Mouse (Mus musculus) hindbrain, embryonic 12.5 days (tissue): Measurements from ENCODE around the gene Abhd15. TPM values are rescaled to one million over a fixed set of nuclear protein-coding genes. Genes with fewer than 3 reads are reported as not detected.
A peak's percentile ranks its signal among the peaks of the same experiment; 100 is the strongest.

ENCODE experiments used
- ATAC-seq: fragments of 200-750 bp; cut with Nextera tagmentation; 2 replicates; pipeline ENCODE4 v1.8.0; 2017; ENCODE audit warnings: moderate TSS enrichment; ENCODE audit not compliant: low FRiP score
- H3K27ac ChIP-seq: fragments of 300-500 bp; sonication (generic); 2 replicates; pipeline ENCODE4 v1.5.1; 2016; ENCODE audit warnings: mild to moderate bottlenecking
- H3K27me3 ChIP-seq: fragments of 300-500 bp; sonication (generic); 2 replicates; pipeline ENCODE4 v1.6.1; 2016; ENCODE audit warnings: mild to moderate bottlenecking
- H3K36me3 ChIP-seq: fragments of 300-500 bp; sonication (generic); 2 replicates; pipeline ENCODE4 v1.6.1; 2016; ENCODE audit warnings: mild to moderate bottlenecking
- H3K4me1 ChIP-seq: fragments of 300-500 bp; sonication (generic); 2 replicates; pipeline ENCODE4 v1.6.1; 2016
- H3K4me2 ChIP-seq: fragments of 300-500 bp; sonication (generic); replicated peaks from 2 replicates; pipeline ENCODE4 v1.6.1; 2016; ENCODE audit warnings: mild to moderate bottlenecking
- H3K4me3 ChIP-seq: fragments of 300-500 bp; sonication (generic); 2 replicates; pipeline ENCODE4 v1.5.1; 2016; ENCODE audit warnings: mild to moderate bottlenecking
- H3K9ac ChIP-seq: fragments of 300-500 bp; sonication (generic); 2 replicates; pipeline ENCODE4 v1.6.1; 2016; ENCODE audit warnings: mild to moderate bottlenecking, moderate library complexity
- H3K9me3 ChIP-seq: fragments of 300-500 bp; sonication (generic); replicated peaks from 2 replicates; pipeline ENCODE4 v1.6.1; 2016; ENCODE audit warnings: mild to moderate bottlenecking
- WGBS: fragments of 180-500 bp; shearing (Covaris S2); methylation state at CpG from one replicate; pipeline ENCODE4 v1.1.7; 2016; 5-methylcytosine and 5-hydroxymethylcytosine counted together
- polyA plus RNA-seq: library from polyadenylated mRNA; unstranded; fragments of >200 nt; fragmentation: Nextera tagmentation; extraction: Ambion mirVana; gene quantifications from 2 replicates; pipeline ENCODE4 v1.2.1, GENCODE M21; 2016

Gene Abhd15
- polyA plus RNA-seq, 1 experiment from 2014 or later: 4.2 TPM

DNA sequence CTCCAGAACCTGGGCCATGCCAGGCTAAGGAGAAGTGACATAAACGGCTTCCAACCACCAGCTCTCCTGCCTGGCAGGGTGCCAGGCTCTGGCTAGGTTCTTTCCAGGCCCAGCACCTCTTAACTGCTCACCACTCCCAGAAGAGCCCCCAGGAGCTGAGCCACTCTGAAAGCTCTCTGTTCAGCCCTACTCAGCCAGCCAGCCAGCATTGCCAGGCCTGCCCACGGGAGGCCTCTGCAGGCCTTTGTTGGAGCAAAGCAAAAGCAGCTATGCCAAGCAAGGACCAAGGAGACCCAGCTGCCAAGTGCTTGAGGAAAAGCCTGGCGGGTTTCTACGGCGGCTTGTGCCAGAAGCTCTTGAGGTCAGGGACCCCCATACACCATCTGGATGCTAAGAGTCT lies 28.1 kb upstream of the Abhd15 start:
- H3K4me2 ChIP-seq: peak overlapping the region; percentile 69
- no peaks in the 10 kb centered on the region for H3K27me3 ChIP-seq
- ATAC-seq: no peak
- H3K9me3 ChIP-seq: no peaks in the 10 kb centered on the region
- 64% methylated on average over 5 of the region's 5 CpGs for WGBS
- peak overlapping the region; percentile 47; the same call in 1 of the 2 replicates for H3K9ac ChIP-seq
- H3K4me3 ChIP-seq: peak overlapping the region; percentile 94
- H3K36me3 ChIP-seq: no peaks in the 10 kb centered on the region
- H3K4me1 ChIP-seq: peaks cover 73% of the 10 kb centered on the region
- peak overlapping the region; percentile 66; the same call in 1 of the 2 replicates for H3K27ac ChIP-seq

DNA sequence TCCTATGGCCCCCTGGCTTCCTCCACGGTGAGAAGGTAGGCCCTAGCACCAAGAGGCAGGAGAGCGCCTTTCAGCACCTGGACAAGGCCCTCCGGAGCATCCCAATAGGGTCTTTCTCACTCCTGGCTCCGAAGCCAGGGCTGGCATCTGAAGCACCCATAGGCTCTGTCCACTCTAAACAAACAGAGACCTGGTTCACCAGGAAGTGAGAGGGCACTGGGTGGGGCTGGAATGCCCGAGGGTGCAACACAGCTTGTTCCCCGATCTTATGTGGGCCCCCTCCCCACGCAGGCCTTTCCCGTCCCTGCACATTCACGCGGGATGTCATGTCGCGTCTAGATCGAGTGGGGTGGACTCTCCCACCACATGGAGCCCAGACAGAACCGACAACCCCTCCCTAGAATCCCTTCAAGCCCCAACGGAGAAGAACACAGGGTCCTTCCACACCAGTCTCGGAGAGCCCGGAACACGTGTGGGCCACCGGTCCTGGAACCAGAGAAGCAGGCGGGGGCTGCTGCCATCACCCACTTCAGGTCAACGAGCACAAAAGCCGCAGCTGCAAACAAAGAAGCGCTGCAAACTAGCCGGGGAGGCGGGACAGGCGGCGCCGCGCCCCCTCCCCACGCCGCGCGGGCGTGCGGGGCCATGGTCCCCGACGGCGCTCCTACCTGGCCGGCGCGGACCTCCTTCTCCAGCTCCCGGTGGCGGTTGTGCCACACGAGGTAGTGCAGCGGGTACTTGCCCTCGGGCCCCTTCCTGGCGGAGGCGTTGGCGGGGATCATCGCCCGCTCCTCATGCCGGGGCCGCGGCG lies 25.9 kb upstream of the Abhd15 start:
- H3K27me3 ChIP-seq: no peaks in the 10 kb centered on the region
- peak overlapping the region; percentile 91 for H3K27ac ChIP-seq
- peak overlapping the region; percentile 69 for H3K4me2 ChIP-seq
- no peak for ATAC-seq
- peak overlapping the region; percentile 94 for H3K4me3 ChIP-seq
- H3K36me3 ChIP-seq: no peaks in the 10 kb centered on the region
- 3% methylated on average over 49 of the region's 55 CpGs for WGBS
- H3K9ac ChIP-seq: peak overlapping the region; percentile 92
- H3K9me3 ChIP-seq: no peaks in the 10 kb centered on the region
- peaks cover 70% of the 10 kb centered on the region for H3K4me1 ChIP-seq

DNA sequence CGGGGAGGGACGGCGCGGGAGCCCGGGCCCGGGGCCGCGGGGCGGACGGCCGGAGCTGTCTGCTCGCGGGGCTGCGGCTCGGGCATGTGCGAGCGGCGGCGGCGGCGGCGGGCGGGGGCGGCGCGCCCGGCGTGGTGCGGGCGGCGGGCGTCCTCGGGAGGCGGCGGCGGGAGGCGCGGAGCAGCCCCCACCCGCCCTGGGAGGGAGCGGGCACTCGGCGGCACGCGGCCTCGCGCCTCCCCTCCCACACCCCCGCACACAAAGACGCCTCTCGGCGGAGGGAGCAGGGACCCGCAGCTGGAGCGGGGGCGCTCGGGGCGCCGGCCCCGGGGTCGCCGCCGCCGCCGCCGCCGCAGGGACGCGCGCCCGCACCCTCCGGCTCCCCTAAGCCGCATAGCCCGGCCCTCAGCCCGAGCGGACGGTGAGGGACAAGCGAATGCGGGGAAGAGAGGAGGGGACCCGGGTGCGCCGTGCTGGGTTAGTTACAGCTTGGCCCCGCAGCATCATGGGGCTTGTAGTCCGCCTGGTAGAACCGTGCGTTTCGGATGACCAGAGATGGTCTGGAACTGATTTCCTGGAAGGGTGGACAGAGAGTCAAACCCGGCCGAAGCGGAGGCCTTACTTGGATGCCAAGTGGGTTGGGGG lies 25.2 kb upstream of the Abhd15 start, which contains the start of gene Ankrd13b:
Gene Ankrd13b (minus strand): TSS at position 88 of the 645 bp plus-strand sequence.
- Histone ChIP-seq H3K27ac (peak within 1 kb of the TSS; percentile 91), H3K9me3 (no peaks in the 10 kb centered on the region), H3K36me3 (no peaks in the 10 kb centered on the region), H3K4me2 (peak within 1 kb of the TSS; percentile 69), H3K4me1 (peaks cover 74% of the 10 kb centered on the region), H3K9ac (peak within 1 kb of the TSS; percentile 92), H3K27me3 (no peaks in the 10 kb centered on the region), H3K4me3 (peak within 1 kb of the TSS; percentile 94)
- ATAC-seq: peak; percentile 59
- WGBS: 1% methylated on average over 56 of the region's 87 CpGs

DNA sequence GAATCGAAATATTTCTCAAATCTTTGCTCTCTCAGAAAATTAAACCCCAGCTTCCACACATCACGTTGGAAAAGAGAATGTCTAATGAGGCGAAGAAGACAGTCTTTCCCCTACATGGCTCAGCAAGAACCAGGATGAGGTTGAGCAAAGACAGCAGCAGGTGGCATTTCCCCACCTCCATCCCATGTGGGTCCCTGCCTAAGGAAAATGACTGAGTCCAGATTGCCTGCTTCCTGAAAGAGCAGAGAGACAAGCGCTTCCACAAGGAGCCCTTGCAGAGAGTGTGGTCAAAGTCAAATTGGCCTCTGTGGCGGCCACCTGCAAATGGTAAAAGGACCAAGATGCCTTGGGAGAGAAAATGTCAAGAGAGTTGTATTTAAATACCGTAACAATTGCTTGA lies 24.5 kb upstream of the Abhd15 start:
- Histone ChIP-seq H3K4me1 (peaks cover 75% of the 10 kb centered on the region), H3K9me3 (no peaks in the 10 kb centered on the region), H3K4me3 (peak overlapping the region; percentile 94), H3K36me3 (no peaks in the 10 kb centered on the region), H3K9ac (no peak overlapping the region), H3K4me2 (peak overlapping the region; percentile 69), H3K27me3 (no peaks in the 10 kb centered on the region), H3K27ac (no peak overlapping the region)
- WGBS: 65% methylated on average over 6 of the region's 6 CpGs
- no peak for ATAC-seq

DNA sequence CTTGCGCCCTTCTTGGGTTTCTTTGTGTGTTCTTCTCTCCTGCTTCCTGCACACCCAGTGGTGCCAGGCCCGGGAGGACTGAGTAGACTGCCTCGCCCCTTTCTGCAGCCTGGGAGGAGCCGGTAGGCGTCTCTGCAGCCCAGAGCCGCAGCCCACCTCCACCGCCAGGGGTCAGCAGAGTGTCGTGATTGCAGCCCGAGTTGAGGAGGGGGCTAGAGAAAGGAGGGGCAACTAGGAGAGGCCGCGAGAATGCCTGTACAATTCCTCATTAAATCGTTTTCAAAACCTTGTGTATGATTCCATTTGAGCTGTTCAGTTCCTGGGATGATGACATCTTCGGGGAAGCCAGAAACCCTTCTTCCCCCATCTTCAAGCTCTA lies 23.8 kb upstream of the Abhd15 start:
- ATAC-seq: peak; percentile 71
- Histone ChIP-seq H3K4me2 (peak overlapping the region; percentile 69), H3K9ac (peak overlapping the region; percentile 49), H3K36me3 (no peaks in the 10 kb centered on the region), H3K4me3 (peak overlapping the region; percentile 97), H3K27me3 (no peaks in the 10 kb centered on the region), H3K27ac (peak overlapping the region; percentile 87), H3K4me1 (peaks cover 74% of the 10 kb centered on the region), H3K9me3 (no peaks in the 10 kb centered on the region)
- WGBS: 1% methylated on average over 13 of the region's 13 CpGs

DNA sequence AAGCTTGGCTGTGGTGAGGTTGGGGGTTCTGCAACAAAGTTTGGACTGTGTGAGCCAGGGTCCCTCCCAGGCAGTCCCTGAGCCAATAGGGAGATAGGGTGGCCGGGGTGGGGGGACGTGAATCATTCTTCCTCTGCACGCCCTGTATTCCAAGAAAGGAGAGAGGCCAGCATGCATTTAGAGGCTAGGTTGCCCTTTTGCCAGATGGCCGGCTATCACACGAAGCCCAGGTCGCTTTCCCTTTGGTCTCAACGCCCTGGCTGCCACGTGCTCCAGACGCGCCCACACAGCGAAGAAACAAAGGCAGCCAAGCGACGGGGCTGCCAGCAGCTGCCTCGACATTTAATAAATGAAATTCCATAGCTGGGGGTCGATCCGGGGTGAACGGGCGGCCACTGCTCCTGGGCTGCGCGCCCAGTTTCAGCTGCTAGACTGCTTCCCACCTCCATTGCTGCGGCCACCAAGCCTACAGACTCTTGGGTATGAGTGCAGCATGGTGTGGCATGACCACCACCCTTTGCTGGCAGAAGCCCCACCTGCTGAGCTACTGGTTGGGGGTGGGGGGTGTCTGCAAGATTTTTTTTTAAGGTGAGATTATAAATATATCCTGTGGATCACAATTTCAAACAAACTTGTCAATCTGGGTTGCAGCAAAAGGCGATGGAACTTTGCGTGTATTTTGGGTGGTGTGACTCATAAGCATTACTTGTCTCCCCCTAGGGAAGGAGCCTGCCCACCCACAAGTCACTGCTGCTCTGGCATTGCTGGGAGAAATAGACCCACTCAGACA lies 23.2 kb upstream of the Abhd15 start:
- ATAC-seq: peak; percentile 53
- Histone ChIP-seq H3K9ac (peak overlapping the region; percentile 66), H3K36me3 (0 out of 2 replicates have a peak, but pooled peaks cover 2% of the 10 kb centered on the region), H3K4me2 (peak overlapping the region; percentile 69), H3K27ac (peak overlapping the region; percentile 87), H3K9me3 (no peaks in the 10 kb centered on the region), H3K4me1 (peaks cover 71% of the 10 kb centered on the region), H3K27me3 (no peaks in the 10 kb centered on the region), H3K4me3 (peak overlapping the region; percentile 97)
- WGBS: under 1% methylated on average over 23 of the region's 23 CpGs

DNA sequence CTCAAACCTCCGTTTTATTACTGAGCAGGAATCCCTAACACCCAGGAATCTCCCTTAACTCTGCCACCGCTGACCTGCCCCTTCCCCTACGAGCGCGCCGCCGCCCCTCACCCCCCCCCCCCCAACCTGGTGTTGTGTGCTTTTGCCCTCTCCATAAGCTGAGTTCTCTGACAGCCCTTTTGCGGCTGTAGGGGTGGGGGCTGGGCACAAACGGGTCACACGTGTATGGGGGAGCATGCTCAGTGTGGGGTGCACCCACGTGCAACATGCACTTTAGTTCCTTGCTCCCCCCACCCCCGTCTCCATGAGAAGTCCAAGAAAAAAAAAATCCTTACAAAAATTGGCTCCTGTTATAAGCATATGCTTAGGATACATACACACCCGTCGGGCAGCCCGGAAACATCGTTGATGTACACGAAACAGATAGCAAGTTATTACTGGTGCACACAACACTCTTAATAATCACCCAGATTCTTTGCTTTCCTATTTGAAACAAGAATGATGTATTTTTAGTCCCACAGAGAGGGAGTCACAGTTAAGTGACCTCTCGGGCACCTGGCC lies 22.5 kb upstream of the Abhd15 start:
- H3K4me2 ChIP-seq: peak overlapping the region; percentile 69
- H3K9me3 ChIP-seq: no peaks in the 10 kb centered on the region
- peaks cover 71% of the 10 kb centered on the region for H3K4me1 ChIP-seq
- under 1% methylated on average over 18 of the region's 18 CpGs for WGBS
- 0 out of 2 replicates have a peak, but pooled peaks cover 2% of the 10 kb centered on the region for H3K36me3 ChIP-seq
- H3K9ac ChIP-seq: peak overlapping the region; percentile 66
- no peaks in the 10 kb centered on the region for H3K27me3 ChIP-seq
- peak overlapping the region; percentile 87 for H3K27ac ChIP-seq
- no peak for ATAC-seq
- H3K4me3 ChIP-seq: peak overlapping the region; percentile 97

DNA sequence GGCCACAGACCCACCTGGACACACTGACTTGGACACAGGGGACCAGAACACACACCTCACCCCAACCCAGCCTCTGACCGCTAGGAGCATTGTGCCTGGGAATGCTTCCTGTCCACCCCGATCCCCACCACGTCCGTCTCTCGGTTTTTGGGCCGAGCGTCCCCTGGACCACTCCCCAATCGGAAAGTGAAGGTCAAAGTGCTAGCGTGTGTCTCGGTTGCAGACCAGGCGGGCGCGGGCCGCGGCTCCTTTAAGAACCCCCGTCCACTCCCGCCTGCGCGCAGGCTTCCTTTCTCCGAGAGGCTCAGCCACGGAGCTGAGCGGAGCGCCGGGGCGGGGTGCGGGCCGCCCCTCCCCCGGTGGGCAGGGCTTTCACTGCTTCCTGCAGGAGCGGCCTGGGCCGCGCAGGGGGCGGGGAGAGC lies 22.0 kb upstream of the Abhd15 start:
- Histone ChIP-seq H3K4me2 (peak overlapping the region; percentile 69), H3K9ac (peak overlapping the region; percentile 66), H3K9me3 (no peaks in the 10 kb centered on the region), H3K27me3 (no peaks in the 10 kb centered on the region), H3K36me3 (0 out of 2 replicates have a peak, but pooled peaks cover 2% of the 10 kb centered on the region), H3K27ac (peak overlapping the region; percentile 87), H3K4me1 (peaks cover 71% of the 10 kb centered on the region), H3K4me3 (peak overlapping the region; percentile 97)
- peak; percentile 56 for ATAC-seq
- 2% methylated on average over 23 of the region's 32 CpGs for WGBS

DNA sequence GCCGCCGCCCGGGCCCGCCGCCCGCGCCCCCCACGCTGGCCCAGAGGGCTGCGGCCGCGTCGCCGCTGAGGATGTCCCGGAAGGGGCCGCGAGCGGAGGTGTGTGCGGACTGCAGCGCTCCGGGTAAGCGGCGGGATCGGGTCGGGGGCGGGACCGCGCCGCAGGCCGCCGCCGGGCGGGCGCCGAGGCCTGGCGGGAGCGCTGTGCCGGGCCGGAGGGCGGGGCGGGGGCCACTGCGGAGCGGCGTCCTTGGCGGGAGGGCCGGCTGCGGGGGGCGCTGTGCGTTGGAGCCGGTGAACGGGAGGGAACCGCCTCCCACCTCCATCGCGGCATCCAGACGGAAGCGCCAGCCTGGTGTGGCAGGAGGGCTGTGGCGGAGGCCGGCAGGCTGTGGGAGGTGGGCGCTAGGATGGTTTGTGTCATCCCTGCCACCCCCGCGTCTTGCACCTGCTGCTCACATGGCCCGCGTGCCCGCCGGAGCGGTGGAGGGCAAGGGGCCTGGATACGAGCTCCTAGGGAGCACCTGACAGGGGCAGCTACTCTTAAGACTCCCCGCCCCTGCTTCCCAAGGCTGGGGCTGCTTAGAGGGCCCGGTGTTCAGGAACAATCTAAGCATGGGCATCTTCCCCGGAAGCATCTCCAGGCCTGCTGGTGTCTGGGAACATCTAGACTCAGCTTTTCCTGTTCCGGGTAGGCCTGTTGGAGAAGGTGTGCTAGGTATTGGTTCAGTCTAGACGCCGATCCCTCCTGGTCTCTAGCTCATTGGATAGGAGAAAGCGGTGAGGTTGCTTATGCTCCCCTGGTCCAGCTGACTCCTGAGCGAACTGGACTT lies 21.2 kb upstream of the Abhd15 start, which contains the start of gene Git1:
Gene Git1 (plus strand): TSS at position 51 of the 832 bp plus-strand sequence.
- no peak for ATAC-seq
- H3K4me3 ChIP-seq: peak within 1 kb of the TSS; percentile 97
- peaks cover 3% of the 10 kb centered on the region; the same call in 1 of the 2 replicates for H3K36me3 ChIP-seq
- H3K9ac ChIP-seq: peak within 1 kb of the TSS; percentile 97
- peaks cover 69% of the 10 kb centered on the region for H3K4me1 ChIP-seq
- H3K9me3 ChIP-seq: no peaks in the 10 kb centered on the region
- WGBS: 2% methylated on average over 62 of the region's 74 CpGs
- peak within 1 kb of the TSS; percentile 92 for H3K27ac ChIP-seq
- peak within 1 kb of the TSS; percentile 96 for H3K4me2 ChIP-seq
- no peaks in the 10 kb centered on the region for H3K27me3 ChIP-seq

DNA sequence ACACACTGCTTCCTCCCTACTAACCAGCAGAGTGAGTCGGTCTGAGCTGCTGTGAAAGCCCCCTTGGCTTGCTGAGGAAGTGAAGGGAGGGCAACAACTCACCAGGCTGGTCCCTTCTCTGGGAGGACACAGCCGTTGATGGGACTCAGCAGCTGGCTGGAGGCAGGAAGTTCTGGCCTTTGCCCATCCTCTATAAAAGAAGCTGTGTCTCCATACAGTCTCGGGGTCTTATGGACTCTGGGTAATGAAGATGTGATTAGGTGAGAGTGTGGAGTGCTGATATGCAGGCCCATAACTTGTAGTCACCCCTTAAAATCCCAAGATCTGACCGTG lies 20.6 kb upstream of the Abhd15 start:
- ATAC-seq: no peak
- peak overlapping the region; percentile 92 for H3K27ac ChIP-seq
- H3K9me3 ChIP-seq: no peaks in the 10 kb centered on the region
- peak overlapping the region; percentile 97 for H3K9ac ChIP-seq
- 36% methylated on average over 4 of the region's 4 CpGs for WGBS
- H3K4me3 ChIP-seq: peak overlapping the region; percentile 97
- H3K36me3 ChIP-seq: peaks cover 9% of the 10 kb centered on the region; the same call in 1 of the 2 replicates
- peak overlapping the region; percentile 96 for H3K4me2 ChIP-seq
- peaks cover 71% of the 10 kb centered on the region for H3K4me1 ChIP-seq
- no peaks in the 10 kb centered on the region for H3K27me3 ChIP-seq

DNA sequence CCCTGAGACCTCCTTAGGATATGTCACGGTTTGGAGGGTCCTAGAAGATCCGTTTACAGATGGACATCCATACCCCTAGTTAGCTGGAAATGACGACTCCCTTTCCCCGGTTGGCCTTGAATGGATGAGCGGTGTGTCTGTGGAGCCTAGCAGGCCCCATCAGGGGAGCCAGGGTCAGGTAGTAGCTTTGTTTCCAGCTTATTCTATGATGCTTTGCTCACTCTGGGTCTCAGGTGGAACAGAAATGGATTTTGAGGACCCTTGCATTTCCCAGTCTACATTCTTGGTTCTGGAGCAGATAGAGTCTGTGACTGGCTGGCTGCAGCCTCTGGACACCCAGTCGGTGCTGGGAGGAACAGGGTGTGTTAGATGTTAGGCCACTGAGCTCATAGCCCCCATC lies 20.1 kb upstream of the Abhd15 start:
- peaks cover 13% of the 10 kb centered on the region for H3K36me3 ChIP-seq
- H3K4me2 ChIP-seq: peak overlapping the region; percentile 96
- H3K27ac ChIP-seq: 0 out of 2 replicates have a peak overlapping the region, but pooled peaks have one; percentile 3
- WGBS: 73% methylated on average over 6 of the region's 6 CpGs
- H3K9me3 ChIP-seq: no peaks in the 10 kb centered on the region
- H3K9ac ChIP-seq: peak overlapping the region; percentile 97
- no peak for ATAC-seq
- peak overlapping the region; percentile 97 for H3K4me3 ChIP-seq
- H3K27me3 ChIP-seq: no peaks in the 10 kb centered on the region
- peaks cover 74% of the 10 kb centered on the region for H3K4me1 ChIP-seq
